Mouse (Mus musculus) neural tube, embryonic 14.5 days (tissue): ENCODE results near the gene Dcdc2a. TPM values are rescaled to one million over a fixed set of nuclear protein-coding genes. Genes with fewer than 3 reads are reported as not detected.

Experiments
- ATAC-seq: fragments of 200-750 bp; cut with Nextera tagmentation; 2 replicates; pipeline ENCODE4 v1.8.0; 2017; ENCODE audit warnings: low read depth, mild to moderate bottlenecking, moderate TSS enrichment, moderate library complexity
- H3K27ac ChIP-seq: fragments of 300-500 bp; sonication (generic); 2 replicates; pipeline ENCODE4 v1.5.1; 2014; ENCODE audit warnings: low read depth, mild to moderate bottlenecking, control low read depth, low read length, moderate library complexity, mixed read lengths
- H3K27me3 ChIP-seq: fragments of 300-500 bp; sonication (generic); 2 replicates; pipeline ENCODE4 v1.6.1; 2014; ENCODE audit warnings: low read length; ENCODE audit not compliant: control insufficient read depth, insufficient read depth
- H3K36me3 ChIP-seq: fragments of 300-500 bp; sonication (generic); 2 replicates; pipeline ENCODE4 v1.6.1; 2014; ENCODE audit warnings: low read length, mixed read lengths; ENCODE audit not compliant: control insufficient read depth, insufficient read depth
- H3K4me1 ChIP-seq: fragments of 300-500 bp; sonication (generic); 2 replicates; pipeline ENCODE4 v1.6.1; 2014; ENCODE audit warnings: low read length; ENCODE audit not compliant: control insufficient read depth, insufficient read depth
- H3K4me2 ChIP-seq: fragments of 300-500 bp; sonication (generic); 2 replicates; pipeline ENCODE4 v1.6.1; 2014; ENCODE audit warnings: mild to moderate bottlenecking, low read depth, low read length, control low read depth
- H3K4me3 ChIP-seq: fragments of 300-500 bp; sonication (generic); 2 replicates; pipeline ENCODE4 v1.5.1; 2014; ENCODE audit warnings: low read depth, low read length, control low read depth, mixed read lengths
- H3K9ac ChIP-seq: fragments of 300-500 bp; sonication (generic); replicated peaks from 2 replicates; pipeline ENCODE4 v1.6.1; 2014; ENCODE audit warnings: low read depth, mild to moderate bottlenecking, control low read depth, low read length, mixed read lengths
- H3K9me3 ChIP-seq: fragments of 300-500 bp; sonication (generic); 2 replicates; pipeline ENCODE4 v1.6.1; 2016; ENCODE audit warnings: low read length; ENCODE audit not compliant: control insufficient read depth
- WGBS: fragments of 180-500 bp; shearing (Covaris S2); extraction: QIAGEN DNeasy Blood & Tissue Kit; methylation state at CpG from one replicate; pipeline ENCODE4 v1.1.7; 2014; 5-methylcytosine and 5-hydroxymethylcytosine counted together
- polyA plus RNA-seq: library from polyadenylated mRNA; unstranded; fragments of >200 nt; fragmentation: Nextera tagmentation; extraction: Ambion mirVana; gene quantifications from 2 replicates; pipeline ENCODE4 v1.2.1, GENCODE M21; 2014

Gene Dcdc2a
- polyA plus RNA-seq, 1 experiment from 2014 or later, result 2.0 TPM

- Histone ChIP-seq H3K27ac (no peak overlapping the region), H3K4me1 (no peaks in the 10 kb centered on the region), H3K27me3 (no peaks in the 10 kb centered on the region), H3K4me3 (no peak overlapping the region), H3K4me2 (no peak overlapping the region), H3K9me3 (no peaks in the 10 kb centered on the region), H3K36me3 (no peaks in the 10 kb centered on the region), H3K9ac (no peak overlapping the region)
- 95% methylated on average over 3 of the region's 3 CpGs for WGBS
- no peak for ATAC-seq
These were observed 113.1 kb downstream of the Dcdc2a start for GRCm38 (mm10) chr13:25168891-25169290.

GRCm38 (mm10) chr13:25177835-25178234, 122.0 kb downstream of the Dcdc2a start:
- no peaks in the 10 kb centered on the region for H3K27me3 ChIP-seq
- ATAC-seq, result no peak
- H3K9ac ChIP-seq, result no peak overlapping the region
- H3K36me3 ChIP-seq, result no peaks in the 10 kb centered on the region
- H3K4me1 ChIP-seq, result no peaks in the 10 kb centered on the region
- H3K9me3 ChIP-seq, result no peaks in the 10 kb centered on the region
- H3K4me3 ChIP-seq, result no peak overlapping the region
- H3K4me2 ChIP-seq, result no peak overlapping the region
- WGBS, result 97% methylated on average over 1 of the region's 1 CpGs
- H3K27ac ChIP-seq, result no peak overlapping the region

- Histone ChIP-seq H3K27me3 (no peaks in the 10 kb centered on the region), H3K27ac (no peak overlapping the region), H3K4me1 (no peaks in the 10 kb centered on the region), H3K4me2 (no peak overlapping the region), H3K9ac (no peak overlapping the region), H3K36me3 (no peaks in the 10 kb centered on the region), H3K9me3 (no peaks in the 10 kb centered on the region), H3K4me3 (no peak overlapping the region)
- 78% methylated on average over 4 of the region's 4 CpGs for WGBS
- no peak for ATAC-seq
These were observed 122.6 kb downstream of the Dcdc2a start for GRCm38 (mm10) chr13:25178236-25179001.

DNA sequence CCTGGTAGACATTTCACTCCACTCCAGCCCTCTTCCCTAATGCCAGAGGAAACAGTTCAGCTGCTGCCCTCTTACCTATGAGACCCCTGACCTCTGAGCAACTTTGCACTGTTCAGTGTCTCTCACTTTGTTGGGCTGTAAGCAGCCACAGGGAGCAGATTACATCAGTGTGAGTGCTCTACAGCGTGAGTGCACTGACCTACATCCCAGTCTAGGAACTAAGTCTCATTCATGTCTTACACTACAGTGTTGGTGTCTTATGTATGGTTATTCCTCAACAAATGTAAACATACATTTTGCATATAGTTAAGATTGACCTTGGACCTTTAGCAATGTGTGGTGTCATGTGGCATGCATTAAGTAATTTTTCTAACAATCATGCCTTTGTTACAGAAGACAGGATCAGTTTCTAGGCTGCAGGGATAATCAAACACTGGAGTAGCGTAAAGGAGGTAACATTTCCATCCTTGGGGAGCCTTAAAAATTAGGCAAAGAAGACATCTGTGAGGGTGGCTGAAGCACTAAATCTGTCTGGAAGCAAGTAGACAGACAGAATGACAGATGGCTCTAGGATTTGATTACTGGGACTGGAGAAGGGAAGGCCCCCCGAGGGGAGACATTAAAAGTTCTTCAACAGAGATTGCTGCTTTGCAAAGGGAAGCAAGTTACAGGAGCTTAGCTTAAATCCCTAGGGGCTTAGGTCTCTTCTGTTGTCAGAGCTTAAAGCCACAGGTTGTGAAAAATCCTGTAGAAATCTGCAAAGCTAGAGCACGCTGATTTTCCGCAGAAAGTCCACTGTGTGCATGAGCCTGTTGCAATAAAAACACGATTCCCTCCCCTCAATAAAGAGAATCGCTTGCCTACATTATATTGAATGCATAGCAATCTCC, 130.9 kb downstream of the Dcdc2a start:
- Histone ChIP-seq H3K27ac (no peak overlapping the region), H3K4me3 (no peak overlapping the region), H3K9ac (no peak overlapping the region; the same call in 1 of the 2 replicates), H3K9me3 (no peaks in the 10 kb centered on the region; the same call in 1 of the 2 replicates), H3K36me3 (no peaks in the 10 kb centered on the region), H3K4me1 (peaks cover 7% of the 10 kb centered on the region; the same call in 1 of the 2 replicates), H3K4me2 (peak overlapping the region; percentile 36), H3K27me3 (no peaks in the 10 kb centered on the region)
- peak; percentile 62; the same call in 1 of the 2 replicates for ATAC-seq
- 13% methylated on average over 7 of the region's 7 CpGs for WGBS

- Histone ChIP-seq H3K27ac (no peak overlapping the region), H3K4me2 (peak overlapping the region; percentile 36), H3K4me1 (peaks cover 7% of the 10 kb centered on the region; the same call in 1 of the 2 replicates), H3K36me3 (no peaks in the 10 kb centered on the region), H3K9ac (no peak overlapping the region; the same call in 1 of the 2 replicates), H3K27me3 (no peaks in the 10 kb centered on the region), H3K4me3 (no peak overlapping the region), H3K9me3 (no peaks in the 10 kb centered on the region; the same call in 1 of the 2 replicates)
- ATAC-seq, result peak; percentile 78; the same call in 1 of the 2 replicates
- WGBS, result 5% methylated on average over 6 of the region's 6 CpGs
These were observed 131.5 kb downstream of the Dcdc2a start for GRCm38 (mm10) chr13:25187326-25187710.

DNA sequence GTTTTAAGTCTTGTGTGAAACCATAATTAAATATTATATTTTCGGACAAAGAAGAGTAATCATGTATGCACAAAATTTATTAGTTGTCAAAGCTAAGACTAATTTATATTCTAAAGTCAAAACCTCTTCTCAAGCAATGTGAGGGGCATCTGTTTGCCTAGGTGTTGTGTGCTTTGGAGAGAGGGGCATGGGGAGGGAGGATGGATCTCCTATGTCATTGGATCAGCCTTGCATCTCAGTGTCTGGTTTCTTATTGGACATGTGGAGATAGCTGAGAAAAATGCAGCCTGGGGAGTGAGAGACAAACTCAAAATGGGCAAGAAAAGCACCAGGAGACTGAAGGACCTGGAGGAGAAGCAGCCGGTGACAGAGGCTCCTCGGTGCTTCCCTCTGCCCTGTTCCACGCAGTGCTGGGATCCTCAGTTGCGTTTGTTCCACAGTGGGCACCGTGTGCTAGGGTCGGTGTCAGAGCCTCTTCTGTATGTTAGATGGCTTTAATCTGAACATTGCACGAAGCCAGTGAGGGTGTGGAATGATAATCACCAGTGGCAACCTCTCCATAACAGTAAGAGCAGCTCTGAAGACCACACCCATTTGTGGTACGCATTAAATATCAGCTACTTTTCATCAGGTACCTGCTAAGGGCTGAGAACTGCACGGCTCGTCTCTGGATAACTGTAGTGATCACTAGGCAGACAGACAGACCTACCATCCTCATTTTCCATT, 133.8 kb downstream of the Dcdc2a start:
- Histone ChIP-seq H3K4me3 (no peak overlapping the region), H3K9ac (no peak overlapping the region), H3K4me1 (peaks cover 7% of the 10 kb centered on the region; the same call in 1 of the 2 replicates), H3K27me3 (no peaks in the 10 kb centered on the region), H3K36me3 (no peaks in the 10 kb centered on the region), H3K27ac (no peak overlapping the region), H3K4me2 (no peak overlapping the region), H3K9me3 (no peaks in the 10 kb centered on the region; the same call in 1 of the 2 replicates)
- 88% methylated on average over 11 of the region's 11 CpGs for WGBS
- ATAC-seq, result no peak

DNA sequence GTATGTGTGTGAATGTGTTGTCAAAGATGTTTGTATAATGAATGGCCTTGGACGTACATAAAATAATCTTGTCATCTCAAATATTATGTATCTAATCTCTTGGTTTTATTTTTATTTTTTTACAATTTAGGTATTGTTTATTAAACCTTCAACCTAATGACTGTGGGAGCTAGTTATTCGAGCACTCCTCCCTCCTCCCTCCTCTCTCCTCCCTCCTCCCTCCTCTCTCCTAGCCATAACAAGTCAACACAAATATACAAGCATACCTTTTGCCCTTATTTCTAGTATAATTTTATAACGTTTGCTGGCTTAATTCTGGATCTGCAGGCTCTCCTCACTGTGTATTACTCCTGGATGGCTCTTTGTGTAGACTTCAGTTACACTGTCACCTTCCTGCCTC, 134.4 kb downstream of the Dcdc2a start:
- Histone ChIP-seq H3K9me3 (no peaks in the 10 kb centered on the region; the same call in 1 of the 2 replicates), H3K4me1 (peaks cover 7% of the 10 kb centered on the region; the same call in 1 of the 2 replicates), H3K4me3 (no peak overlapping the region), H3K27me3 (no peaks in the 10 kb centered on the region), H3K9ac (no peak overlapping the region), H3K27ac (no peak overlapping the region), H3K4me2 (no peak overlapping the region), H3K36me3 (no peaks in the 10 kb centered on the region)
- 81% methylated on average over 3 of the region's 3 CpGs for WGBS
- ATAC-seq, result no peak

GRCm38 (mm10) chr13:25195706-25196105, 139.9 kb downstream of the Dcdc2a start:
- Histone ChIP-seq H3K9me3 (no peaks in the 10 kb centered on the region), H3K4me2 (no peak overlapping the region), H3K27ac (no peak overlapping the region), H3K4me3 (no peak overlapping the region), H3K4me1 (no peaks in the 10 kb centered on the region), H3K27me3 (no peaks in the 10 kb centered on the region), H3K36me3 (no peaks in the 10 kb centered on the region), H3K9ac (no peak overlapping the region)
- no peak for ATAC-seq
- 93% methylated on average over 10 of the region's 10 CpGs for WGBS
